In genomic region chr8:120424829-120425198, GRCm38 (mm10) we compare ENCODE assay signal across 9 mouse cellular contexts.
DNase-seq lines count a peak whose midpoint lies in the region; ATAC-seq and TF ChIP-seq lines count a peak whose summit lies in the region.
"Had no signal": no experiment of that assay in that cellular context is flagged by ENCODE, and none has a peak within 500 bp of the region (broad histone marks: within the 10 kb centered on the region; RNA-seq: fewer than 3 reads in every experiment).

No protein-coding gene starts in this region.

- H3K36me3 ChIP-seq in forebrain, embryonic 13.5 days (ENCODE audit: poor library complexity, severe bottlenecking): no peaks in the 10 kb centered on the region
- H3K36me3 ChIP-seq in intestine, embryonic 16.5 days (ENCODE audit: control insufficient read depth, insufficient read depth, low read length): no peaks in the 10 kb centered on the region
- H3K36me3 ChIP-seq in neural tube, embryonic 14.5 days (ENCODE audit: control insufficient read depth, insufficient read depth, low read length): no peaks in the 10 kb centered on the region

- H3K9ac ChIP-seq in forebrain, embryonic 13.5 days: peak overlapping the region; percentile 53
- H3K9ac ChIP-seq in intestine, embryonic 16.5 days (ENCODE audit: low read depth, low read length): peak overlapping the region; percentile 48
- H3K9ac ChIP-seq in neural tube, embryonic 14.5 days (replicated peaks; ENCODE audit: low read depth, low read length): no peak overlapping the region

- ATAC-seq in forebrain, embryonic 13.5 days: peak; percentile 1; the same call in 1 of the 2 replicates
- no peak for ATAC-seq in intestine, embryonic 16.5 days
- no peak; the same call in none of the 2 replicates for ATAC-seq in neural tube, embryonic 14.5 days (ENCODE audit: low read depth)

- intact Hi-C loops in left cerebral cortex, postnatal 4 days (cut with DNase I): no loop called here

- H3K4me2 ChIP-seq in forebrain, embryonic 13.5 days: peak overlapping the region; percentile 45
- no peak overlapping the region for H3K4me2 ChIP-seq in intestine, embryonic 16.5 days (ENCODE audit: low read depth, low read length)
- no peak overlapping the region; the same call in 1 of the 2 replicates for H3K4me2 ChIP-seq in neural tube, embryonic 14.5 days (ENCODE audit: low read depth, low read length)

- no peak for TF ChIP-seq CTCF in layer of hippocampus, adult 2 months (conservative IDR thresholded peaks at IDR 0.05)

- H3K27me3 ChIP-seq in forebrain, embryonic 13.5 days: no peaks in the 10 kb centered on the region
- H3K27me3 ChIP-seq in intestine, embryonic 16.5 days (replicated peaks; ENCODE audit: control insufficient read depth, insufficient read depth, low read length): no peaks in the 10 kb centered on the region
- no peaks in the 10 kb centered on the region for H3K27me3 ChIP-seq in neural tube, embryonic 14.5 days (ENCODE audit: control insufficient read depth, insufficient read depth, low read length)

- no peak for DNase-seq in layer of hippocampus, adult 2 months (ENCODE audit: low spot score in 2 of 2)
- DNase-seq in layer of hippocampus, postnatal 10 days (ENCODE audit: low spot score in 2 of 2): no peak
- no peak for DNase-seq in ovary, postnatal 36 days (ENCODE audit: low spot score)
- no peak for DNase-seq in left cerebral cortex, postnatal 4 days
- no peak for DNase-seq in right cerebral cortex, adult 2 months (ENCODE audit: low spot score in 2 of 2)
- DNase-seq: adrenal gland, postnatal 14 days had no signal

- WGBS in forebrain, embryonic 13.5 days: 9% methylated on average over 4 of the region's 4 CpGs
- WGBS in intestine, embryonic 16.5 days: 43% methylated on average over 4 of the region's 4 CpGs
- WGBS in neural tube, embryonic 14.5 days: 27% methylated on average over 4 of the region's 4 CpGs

- H3K27ac ChIP-seq in layer of hippocampus, adult 2 months: peak overlapping the region; percentile 86
- H3K27ac ChIP-seq in forebrain, embryonic 13.5 days: peak overlapping the region; percentile 99
- peak overlapping the region; percentile 33 for H3K27ac ChIP-seq in intestine, embryonic 16.5 days (ENCODE audit: low read length)
- peak overlapping the region; percentile 89 for H3K27ac ChIP-seq in neural tube, embryonic 14.5 days (ENCODE audit: low read depth, low read length)

- no peak overlapping the region for H3K4me3 ChIP-seq in layer of hippocampus, adult 2 months
- no peak overlapping the region for H3K4me3 ChIP-seq in forebrain, embryonic 13.5 days
- H3K4me3 ChIP-seq in intestine, embryonic 16.5 days (ENCODE audit: low read length): no peak overlapping the region
- H3K4me3 ChIP-seq in neural tube, embryonic 14.5 days (ENCODE audit: low read depth, low read length): no peak overlapping the region

- no peaks in the 10 kb centered on the region for H3K9me3 ChIP-seq in forebrain, embryonic 13.5 days (replicated peaks)
- no peaks in the 10 kb centered on the region for H3K9me3 ChIP-seq in intestine, embryonic 16.5 days (ENCODE audit: control insufficient read depth, low read length)
- H3K9me3 ChIP-seq in neural tube, embryonic 14.5 days (ENCODE audit: control insufficient read depth, low read length): no peaks in the 10 kb centered on the region

- H3K4me1 ChIP-seq in forebrain, embryonic 13.5 days: peaks cover 93% of the 10 kb centered on the region
- H3K4me1 ChIP-seq in intestine, embryonic 16.5 days (ENCODE audit: control insufficient read depth, insufficient read depth, low read length): peaks cover 56% of the 10 kb centered on the region
- H3K4me1 ChIP-seq in neural tube, embryonic 14.5 days (ENCODE audit: control insufficient read depth, insufficient read depth, low read length): peaks cover 56% of the 10 kb centered on the region

Comparison
In these comparisons a context has a peak if more than half of its experiments do, and no peak if none do; other contexts are left out.
1. H3K27ac ChIP-seq: peak in every context shown above with its lines; median percentile 99 in forebrain, embryonic 13.5 days; 89 in neural tube, embryonic 14.5 days; 86 in layer of hippocampus, adult 2 months; 33 in intestine, embryonic 16.5 days.